Mouse (Mus musculus): ENCODE data around the gene Pou1f1.

DNA sequence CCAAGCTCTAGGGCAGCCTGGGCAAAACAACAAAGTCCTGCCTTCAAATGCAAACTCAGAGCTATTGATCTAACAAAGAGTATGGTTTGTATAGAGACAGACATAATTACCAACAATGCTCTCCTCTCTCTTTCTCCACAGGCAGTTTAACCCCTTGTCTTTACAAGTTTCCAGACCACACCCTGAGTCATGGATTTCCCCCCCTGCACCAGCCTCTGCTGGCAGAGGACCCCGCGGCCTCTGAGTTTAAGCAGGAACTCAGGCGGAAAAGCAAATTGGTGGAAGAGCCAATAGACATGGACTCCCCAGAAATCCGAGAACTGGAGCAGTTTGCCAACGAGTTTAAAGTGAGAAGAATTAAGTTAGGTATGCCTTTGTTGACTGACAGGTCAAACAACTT is 9.3 kb downstream of the Pou1f1 start:
- TF ChIP-seq CTCF (IDR thresholded peaks at IDR 0.05; ENCODE audit: control insufficient read depth, insufficient read depth, insufficient replicate concordance, low read depth, low read length) (no peak), POLR2A (IDR thresholded peaks at IDR 0.05; ENCODE audit: control insufficient read depth, low read depth, low read length) (no peak)
